Mouse (Mus musculus): Measurements from ENCODE around the gene Sept9.

- no peak for TF ChIP-seq POLR2A (IDR thresholded peaks at IDR 0.05; ENCODE audit: control insufficient read depth, low read depth, low read length)
- TF ChIP-seq CTCF (IDR thresholded peaks at IDR 0.05; ENCODE audit: control insufficient read depth, insufficient read depth, insufficient replicate concordance, low read depth, low read length), result no peak
Observed at GRCm38 (mm10) chr11:117265270-117265980, 66.0 kb downstream of the Sept9 start.
